Mouse (Mus musculus): Measurements from ENCODE around the gene Mpp6. TPM values are rescaled to one million over a fixed set of nuclear protein-coding genes. Genes with fewer than 3 reads are reported as not detected.

Gene Mpp6
- polyA plus RNA-seq, 1 experiment from 2014 or later: 55.3 TPM

- Histone ChIP-seq H3K4me3 (replicated peaks) (no peak overlapping the region), H3K9me3 (replicated peaks) (no peaks in the 10 kb centered on the region), H3K9ac (no peak overlapping the region), H3K27me3 (no peaks in the 10 kb centered on the region), H3K27ac (replicated peaks) (no peak overlapping the region), H3K36me3 (no peaks in the 10 kb centered on the region), H3K4me1 (no peaks in the 10 kb centered on the region), H3K4me2 (replicated peaks) (no peak overlapping the region)
- no peak for ATAC-seq (ENCODE audit: insufficient number of reproducible peaks, low FRiP score, low TSS enrichment, low read depth)
- WGBS: 87% methylated on average over 5 of the region's 5 CpGs
Observed at GRCm38 (mm10) chr6:50225232-50225631, 115.2 kb downstream of the Mpp6 start.

GRCm38 (mm10) chr6:50228180-50228579 is 118.1 kb downstream of the Mpp6 start:
- Histone ChIP-seq H3K4me2 (replicated peaks) (no peak overlapping the region), H3K4me1 (no peaks in the 10 kb centered on the region), H3K9me3 (replicated peaks) (no peaks in the 10 kb centered on the region), H3K9ac (no peak overlapping the region), H3K27ac (replicated peaks) (no peak overlapping the region), H3K27me3 (no peaks in the 10 kb centered on the region), H3K4me3 (replicated peaks) (no peak overlapping the region), H3K36me3 (no peaks in the 10 kb centered on the region)
- 73% methylated on average over 5 of the region's 5 CpGs for WGBS
- ATAC-seq (ENCODE audit: insufficient number of reproducible peaks, low FRiP score, low TSS enrichment, low read depth): no peak

GRCm38 (mm10) chr6:50231288-50231687 is 121.2 kb downstream of the Mpp6 start:
- 91% methylated on average over 5 of the region's 5 CpGs for WGBS
- no peak for ATAC-seq (ENCODE audit: insufficient number of reproducible peaks, low FRiP score, low TSS enrichment, low read depth)
- H3K9ac ChIP-seq: no peak overlapping the region

GRCm38 (mm10) chr6:50232984-50233383 is 122.9 kb downstream of the Mpp6 start:
- no peak overlapping the region for H3K27ac ChIP-seq (replicated peaks)
- no peak overlapping the region for H3K9ac ChIP-seq
- no peaks in the 10 kb centered on the region for H3K36me3 ChIP-seq
- 40% methylated on average over 1 of the region's 1 CpGs for WGBS
- no peak overlapping the region for H3K4me3 ChIP-seq (replicated peaks)
- H3K9me3 ChIP-seq (replicated peaks): no peaks in the 10 kb centered on the region
- H3K4me1 ChIP-seq: no peaks in the 10 kb centered on the region
- H3K27me3 ChIP-seq: no peaks in the 10 kb centered on the region
- no peak for ATAC-seq (ENCODE audit: insufficient number of reproducible peaks, low FRiP score, low TSS enrichment, low read depth)
- H3K4me2 ChIP-seq (replicated peaks): no peak overlapping the region

More at GRCm38 (mm10) chr6:50231288-50231687, 121.2 kb downstream of the Mpp6 start:
- H3K4me1 ChIP-seq: no peaks in the 10 kb centered on the region
- H3K9me3 ChIP-seq (replicated peaks): no peaks in the 10 kb centered on the region
- H3K27me3 ChIP-seq: no peaks in the 10 kb centered on the region
- no peaks in the 10 kb centered on the region for H3K36me3 ChIP-seq
- H3K27ac ChIP-seq (replicated peaks): no peak overlapping the region
- no peak overlapping the region for H3K4me2 ChIP-seq (replicated peaks)
- no peak overlapping the region for H3K4me3 ChIP-seq (replicated peaks)

- H3K9ac ChIP-seq: no peak overlapping the region
- no peaks in the 10 kb centered on the region for H3K27me3 ChIP-seq
- no peak overlapping the region for H3K27ac ChIP-seq (replicated peaks)
- no peaks in the 10 kb centered on the region for H3K9me3 ChIP-seq (replicated peaks)
- no peak overlapping the region for H3K4me2 ChIP-seq (replicated peaks)
- no peak overlapping the region for H3K4me3 ChIP-seq (replicated peaks)
- 60% methylated on average over 2 of the region's 2 CpGs for WGBS
- H3K4me1 ChIP-seq: no peaks in the 10 kb centered on the region
- no peak for ATAC-seq (ENCODE audit: insufficient number of reproducible peaks, low FRiP score, low TSS enrichment, low read depth)
- H3K36me3 ChIP-seq: no peaks in the 10 kb centered on the region
Observed at GRCm38 (mm10) chr6:50237963-50238362, 127.9 kb downstream of the Mpp6 start.

GRCm38 (mm10) chr6:50239902-50240301 is 129.9 kb downstream of the Mpp6 start:
- WGBS: 87% methylated on average over 2 of the region's 2 CpGs
- H3K4me3 ChIP-seq (replicated peaks): no peak overlapping the region
- no peaks in the 10 kb centered on the region for H3K27me3 ChIP-seq
- no peaks in the 10 kb centered on the region for H3K4me1 ChIP-seq
- no peaks in the 10 kb centered on the region for H3K9me3 ChIP-seq (replicated peaks)
- H3K4me2 ChIP-seq (replicated peaks): no peak overlapping the region
- H3K27ac ChIP-seq (replicated peaks): no peak overlapping the region
- H3K36me3 ChIP-seq: no peaks in the 10 kb centered on the region
- no peak for ATAC-seq (ENCODE audit: insufficient number of reproducible peaks, low FRiP score, low TSS enrichment, low read depth)
- H3K9ac ChIP-seq: no peak overlapping the region

- Histone ChIP-seq H3K4me1 (no peaks in the 10 kb centered on the region), H3K27ac (replicated peaks) (no peak overlapping the region), H3K9me3 (replicated peaks) (no peaks in the 10 kb centered on the region), H3K9ac (no peak overlapping the region), H3K27me3 (no peaks in the 10 kb centered on the region), H3K4me3 (replicated peaks) (no peak overlapping the region), H3K4me2 (replicated peaks) (no peak overlapping the region), H3K36me3 (no peaks in the 10 kb centered on the region)
- 61% methylated on average over 5 of the region's 5 CpGs for WGBS
- ATAC-seq (ENCODE audit: insufficient number of reproducible peaks, low FRiP score, low TSS enrichment, low read depth): no peak
Observed at GRCm38 (mm10) chr6:50240437-50240836, 130.4 kb downstream of the Mpp6 start.

GRCm38 (mm10) chr6:50244126-50244525 is 134.1 kb downstream of the Mpp6 start:
- Histone ChIP-seq H3K4me2 (replicated peaks) (no peak overlapping the region), H3K36me3 (no peaks in the 10 kb centered on the region), H3K4me1 (no peaks in the 10 kb centered on the region), H3K4me3 (replicated peaks) (no peak overlapping the region), H3K9ac (no peak overlapping the region), H3K9me3 (replicated peaks) (no peaks in the 10 kb centered on the region), H3K27ac (replicated peaks) (no peak overlapping the region), H3K27me3 (no peaks in the 10 kb centered on the region)
- ATAC-seq (ENCODE audit: insufficient number of reproducible peaks, low FRiP score, low TSS enrichment, low read depth): no peak
- WGBS: 79% methylated on average over 4 of the region's 4 CpGs

- no peak for ATAC-seq (ENCODE audit: insufficient number of reproducible peaks, low FRiP score, low TSS enrichment, low read depth)
- H3K4me1 ChIP-seq: no peaks in the 10 kb centered on the region
- no peak overlapping the region for H3K27ac ChIP-seq (replicated peaks)
- H3K9me3 ChIP-seq (replicated peaks): no peaks in the 10 kb centered on the region
- WGBS: 82% methylated on average over 4 of the region's 4 CpGs
- no peak overlapping the region for H3K4me2 ChIP-seq (replicated peaks)
- H3K9ac ChIP-seq: no peak overlapping the region
- H3K36me3 ChIP-seq: no peaks in the 10 kb centered on the region
- H3K27me3 ChIP-seq: no peaks in the 10 kb centered on the region
- H3K4me3 ChIP-seq (replicated peaks): no peak overlapping the region
Observed at GRCm38 (mm10) chr6:50244967-50245366, 134.9 kb downstream of the Mpp6 start.

- Histone ChIP-seq H3K4me3 (replicated peaks) (no peak overlapping the region), H3K9me3 (replicated peaks) (no peaks in the 10 kb centered on the region), H3K4me1 (no peaks in the 10 kb centered on the region), H3K36me3 (no peaks in the 10 kb centered on the region), H3K9ac (no peak overlapping the region), H3K27me3 (no peaks in the 10 kb centered on the region), H3K4me2 (replicated peaks) (no peak overlapping the region), H3K27ac (replicated peaks) (no peak overlapping the region)
- 70% methylated on average over 2 of the region's 2 CpGs for WGBS
- ATAC-seq (ENCODE audit: insufficient number of reproducible peaks, low FRiP score, low TSS enrichment, low read depth): no peak
Observed at GRCm38 (mm10) chr6:50247356-50247755, 137.3 kb downstream of the Mpp6 start.

- Histone ChIP-seq H3K9me3 (replicated peaks) (no peaks in the 10 kb centered on the region), H3K4me1 (0 out of 2 replicates have a peak, but pooled peaks cover 3% of the 10 kb centered on the region), H3K36me3 (no peaks in the 10 kb centered on the region)
Observed at GRCm38 (mm10) chr6:50247791-50248190, 137.8 kb downstream of the Mpp6 start.

More at GRCm38 (mm10) chr6:50247791-50248190, 137.8 kb downstream of the Mpp6 start:
- H3K27ac ChIP-seq (replicated peaks): no peak overlapping the region
- no peak overlapping the region for H3K4me2 ChIP-seq (replicated peaks)
- WGBS: 88% methylated on average over 4 of the region's 4 CpGs
- H3K4me3 ChIP-seq (replicated peaks): no peak overlapping the region
- no peak overlapping the region for H3K9ac ChIP-seq
- ATAC-seq (ENCODE audit: insufficient number of reproducible peaks, low FRiP score, low TSS enrichment, low read depth): no peak
- H3K27me3 ChIP-seq: no peaks in the 10 kb centered on the region
